Mouse (Mus musculus): Measurements from ENCODE around the gene Olfr125. TPM values are rescaled to one million over a fixed set of nuclear protein-coding genes. Genes with fewer than 3 reads are reported as not detected.

Olfr125 gene
- not detected for polyA plus RNA-seq (2014; fragmentation: Illumina TruSeq; extraction: RNeasy Lipid Tissue Mini Kit (QIAGEN cat#74804); ENCODE audit: low read depth, low replicate concordance)

DNA sequence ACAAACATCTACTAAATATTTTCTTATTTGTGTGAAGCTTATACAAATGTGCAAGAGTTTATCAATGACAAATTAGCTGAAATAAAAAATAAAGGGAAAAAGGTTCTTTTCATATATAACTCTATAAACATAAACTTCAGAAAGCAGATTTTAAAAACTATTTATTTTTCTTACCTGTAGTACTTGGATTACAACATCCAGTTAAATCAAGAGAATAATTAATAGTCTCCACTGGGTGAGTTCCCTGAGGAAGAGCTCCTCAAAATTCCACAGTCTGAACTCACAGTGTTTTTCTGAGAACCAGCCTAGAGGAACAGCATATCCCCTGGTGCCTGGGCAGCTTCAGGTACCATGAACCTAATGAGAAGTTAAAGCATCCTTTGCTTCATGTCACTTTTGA lies at the start of gene Olfr125:
TSS of gene Olfr125 (plus strand) at position 301 of the 400 bp plus-strand sequence.

DNA sequence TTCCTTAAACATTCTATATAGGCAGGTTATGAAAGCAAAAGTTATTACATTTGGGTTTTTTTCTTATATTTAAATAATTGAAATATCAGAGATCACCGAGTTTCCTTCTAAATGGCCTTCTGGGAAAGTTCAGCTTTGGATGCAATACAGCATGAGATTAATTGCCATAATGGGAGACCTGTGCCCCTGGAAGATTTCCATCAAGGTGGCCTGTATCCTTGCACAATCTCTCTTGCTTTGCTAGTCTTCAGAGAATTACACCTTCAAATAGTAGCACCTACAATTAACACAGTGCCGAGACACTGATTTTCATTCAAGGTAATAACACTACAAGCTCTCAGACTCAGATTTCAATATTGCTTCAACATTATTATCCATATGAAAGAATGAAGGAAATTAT lies 39.5 kb upstream of the Olfr125 start, which contains the start of gene Olfr123:
TSS of gene Olfr123 (plus strand) at position 301 of the 400 bp plus-strand sequence.

DNA sequence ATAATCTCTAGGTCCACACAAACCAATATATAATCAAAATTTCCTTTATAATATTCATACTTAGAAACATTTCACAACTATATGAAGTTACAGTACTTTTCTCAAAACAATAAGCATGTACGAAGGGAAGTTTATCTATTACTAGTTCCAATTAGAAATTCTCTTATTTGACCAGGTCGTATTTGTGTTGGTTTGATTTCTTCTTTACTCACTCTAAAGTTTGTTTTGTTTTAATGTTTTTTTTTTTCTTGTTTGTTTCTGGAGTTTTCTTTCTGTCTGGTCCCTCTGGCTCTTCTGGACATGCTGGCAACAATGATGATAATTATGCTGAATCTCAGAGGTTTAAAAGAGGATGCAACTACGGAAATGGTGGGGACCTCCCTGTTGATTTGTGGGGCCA lies 33.2 kb upstream of the Olfr125 start, which contains the start of gene Olfr124:
TSS of gene Olfr124 (plus strand) at position 301 of the 400 bp plus-strand sequence.

DNA sequence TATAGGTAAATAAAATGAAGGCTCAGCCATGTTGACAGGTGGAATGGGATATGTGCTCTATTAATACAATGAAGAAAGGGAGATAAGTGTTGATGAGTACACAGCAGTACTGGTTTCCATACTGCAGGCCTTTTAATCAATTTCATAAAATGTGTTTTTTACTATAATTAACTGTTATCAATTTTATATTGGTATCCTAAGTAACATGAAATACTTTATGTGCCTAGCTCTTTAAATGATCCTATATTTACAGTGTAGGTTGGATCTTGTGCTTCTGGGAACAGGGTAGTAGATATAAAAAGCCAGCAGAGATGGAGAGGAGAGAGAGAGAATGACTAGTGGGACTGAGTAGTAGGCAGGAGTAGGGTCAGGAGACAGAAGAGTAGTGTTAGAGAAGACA lies 14.4 kb downstream of the Olfr125 start, which contains the start of gene Olfr126:
TSS of gene Olfr126 (plus strand) at position 301 of the 400 bp plus-strand sequence.

Other genes starting within 250 kb of the Olfr125 start
- gene Olfr114, start 240.2 kb upstream of the Olfr125 start, polyA plus RNA-seq (2014; fragmentation: Illumina TruSeq; extraction: RNeasy Lipid Tissue Mini Kit (QIAGEN cat#74804); ENCODE audit: low read depth, low replicate concordance): not detected
- gene Olfr115, start 205.8 kb upstream of the Olfr125 start, polyA plus RNA-seq (2014; fragmentation: Illumina TruSeq; extraction: RNeasy Lipid Tissue Mini Kit (QIAGEN cat#74804); ENCODE audit: low read depth, low replicate concordance): not detected
- not detected for gene Olfr116, start 205.8 kb upstream of the Olfr125 start, polyA plus RNA-seq (2014; fragmentation: Illumina TruSeq; extraction: RNeasy Lipid Tissue Mini Kit (QIAGEN cat#74804); ENCODE audit: low read depth, low replicate concordance)
- gene Olfr117, start 169.2 kb upstream of the Olfr125 start, polyA plus RNA-seq (2014; fragmentation: Illumina TruSeq; extraction: RNeasy Lipid Tissue Mini Kit (QIAGEN cat#74804); ENCODE audit: low read depth, low replicate concordance): not detected
- not detected for gene Olfr118, start 166.0 kb upstream of the Olfr125 start, polyA plus RNA-seq (2014; fragmentation: Illumina TruSeq; extraction: RNeasy Lipid Tissue Mini Kit (QIAGEN cat#74804); ENCODE audit: low read depth, low replicate concordance)
- gene Olfr119, start 136.4 kb upstream of the Olfr125 start, polyA plus RNA-seq (2014; fragmentation: Illumina TruSeq; extraction: RNeasy Lipid Tissue Mini Kit (QIAGEN cat#74804); ENCODE audit: low read depth, low replicate concordance): not detected
- not detected for gene Olfr120, start 111.1 kb upstream of the Olfr125 start, polyA plus RNA-seq (2014; fragmentation: Illumina TruSeq; extraction: RNeasy Lipid Tissue Mini Kit (QIAGEN cat#74804); ENCODE audit: low read depth, low replicate concordance)
- not detected for gene Olfr121, start 84.1 kb upstream of the Olfr125 start, polyA plus RNA-seq (2014; fragmentation: Illumina TruSeq; extraction: RNeasy Lipid Tissue Mini Kit (QIAGEN cat#74804); ENCODE audit: low read depth, low replicate concordance)
- gene Olfr122, start 64.3 kb upstream of the Olfr125 start, polyA plus RNA-seq (2014; fragmentation: Illumina TruSeq; extraction: RNeasy Lipid Tissue Mini Kit (QIAGEN cat#74804); ENCODE audit: low read depth, low replicate concordance): not detected
- not detected for gene Olfr123, start 39.4 kb upstream of the Olfr125 start, polyA plus RNA-seq (2014; fragmentation: Illumina TruSeq; extraction: RNeasy Lipid Tissue Mini Kit (QIAGEN cat#74804); ENCODE audit: low read depth, low replicate concordance)
- gene Olfr124, start 33.1 kb upstream of the Olfr125 start, polyA plus RNA-seq (2014; fragmentation: Illumina TruSeq; extraction: RNeasy Lipid Tissue Mini Kit (QIAGEN cat#74804); ENCODE audit: low read depth, low replicate concordance): not detected
- not detected for gene Olfr126, start 14.5 kb downstream of the Olfr125 start, polyA plus RNA-seq (2014; fragmentation: Illumina TruSeq; extraction: RNeasy Lipid Tissue Mini Kit (QIAGEN cat#74804); ENCODE audit: low read depth, low replicate concordance)
- not detected for gene Olfr127, start 67.5 kb downstream of the Olfr125 start, polyA plus RNA-seq (2014; fragmentation: Illumina TruSeq; extraction: RNeasy Lipid Tissue Mini Kit (QIAGEN cat#74804); ENCODE audit: low read depth, low replicate concordance)
- gene Olfr128, start 87.6 kb downstream of the Olfr125 start, polyA plus RNA-seq (2014; fragmentation: Illumina TruSeq; extraction: RNeasy Lipid Tissue Mini Kit (QIAGEN cat#74804); ENCODE audit: low read depth, low replicate concordance): not detected
- not detected for gene Olfr761, start 120.1 kb downstream of the Olfr125 start, polyA plus RNA-seq (2014; fragmentation: Illumina TruSeq; extraction: RNeasy Lipid Tissue Mini Kit (QIAGEN cat#74804); ENCODE audit: low read depth, low replicate concordance)
- gene Olfr129, start 227.1 kb downstream of the Olfr125 start, polyA plus RNA-seq (2014; fragmentation: Illumina TruSeq; extraction: RNeasy Lipid Tissue Mini Kit (QIAGEN cat#74804); ENCODE audit: low read depth, low replicate concordance): not detected
- not detected for gene Olfr130, start 231.0 kb downstream of the Olfr125 start, polyA plus RNA-seq (2014; fragmentation: Illumina TruSeq; extraction: RNeasy Lipid Tissue Mini Kit (QIAGEN cat#74804); ENCODE audit: low read depth, low replicate concordance)